Mouse (Mus musculus) cerebral cortex, adult 2 months (tissue): ENCODE data around the gene Mapk1ip1.

ENCODE experiments used
- WGBS: fragments of 180-500 bp; shearing (Covaris S2); methylation state at CpG from one replicate; pipeline ENCODE4 v1.1.7; 2018; 5-methylcytosine and 5-hydroxymethylcytosine counted together

The Mapk1ip1 gene

DNA sequence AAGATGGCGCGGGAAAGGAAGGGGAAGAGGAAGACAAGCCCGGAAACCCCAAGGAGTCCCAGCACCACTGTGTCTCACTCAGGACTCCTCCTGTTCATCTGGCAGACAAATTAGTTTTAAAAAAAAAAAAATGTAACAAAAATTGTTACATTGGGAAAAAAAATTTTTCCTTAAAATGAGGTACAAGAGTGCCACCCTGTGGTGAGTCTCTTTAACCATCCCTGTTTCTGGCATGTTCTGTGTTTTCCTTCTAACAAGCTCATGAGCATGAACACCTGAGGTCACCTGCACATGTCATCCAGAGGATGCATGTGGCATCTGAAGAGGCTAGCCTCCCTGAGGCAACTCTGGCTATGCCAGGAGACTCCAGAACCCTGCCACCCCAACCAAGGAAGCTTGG lies 11.0 kb downstream of the Mapk1ip1 start:
- 60% methylated on average over 3 of the region's 3 CpGs for WGBS

DNA sequence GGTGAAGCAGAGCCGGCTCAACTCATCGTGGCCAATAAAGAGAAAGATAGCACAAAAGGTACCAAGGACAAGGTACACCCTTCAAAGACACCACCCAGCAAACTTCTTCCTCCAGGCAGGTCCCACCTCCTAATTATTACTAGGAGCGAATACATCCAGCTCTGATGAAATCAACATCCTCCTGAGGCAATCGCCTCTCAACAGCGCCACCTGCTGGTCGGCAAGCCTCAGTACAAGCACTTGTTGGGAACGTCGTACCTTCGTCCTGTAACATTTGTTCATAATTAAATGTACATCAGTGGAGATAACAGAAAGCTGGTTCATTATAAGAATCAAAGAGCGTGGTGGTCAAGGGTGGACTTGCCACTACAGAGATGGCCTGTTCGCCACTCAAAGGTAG lies 18.3 kb downstream of the Mapk1ip1 start:
- 18% methylated on average over 11 of the region's 11 CpGs for WGBS

- 84% methylated on average over 19 of the region's 19 CpGs for WGBS
Observed at GRCm38 (mm10) chr7:138824995-138825756, 20.9 kb downstream of the Mapk1ip1 start.

DNA sequence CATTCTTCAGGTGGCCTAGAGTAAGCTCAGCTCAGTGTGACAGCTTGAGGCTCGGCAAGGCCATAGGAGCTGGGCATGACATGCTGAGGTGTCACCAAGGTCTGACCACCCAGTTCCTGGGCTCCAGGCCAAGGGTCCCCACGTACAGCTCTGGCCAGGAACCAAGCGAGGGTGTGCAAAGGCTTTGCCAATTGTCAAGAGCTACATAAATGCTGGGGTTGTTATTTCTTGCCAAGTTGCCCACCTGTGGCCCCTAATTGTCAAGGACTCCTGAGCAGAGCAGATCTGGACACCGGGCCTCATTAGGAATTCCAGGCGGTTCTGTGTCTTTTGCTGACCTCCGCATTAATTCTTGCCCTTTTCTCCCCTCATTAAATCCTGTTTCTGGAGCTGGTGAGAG lies 21.6 kb downstream of the Mapk1ip1 start:
- WGBS: 67% methylated on average over 6 of the region's 6 CpGs

- WGBS: 72% methylated on average over 4 of the region's 4 CpGs
Observed at GRCm38 (mm10) chr7:138818314-138818713, 27.8 kb downstream of the Mapk1ip1 start.

GRCm38 (mm10) chr7:138813213-138813875 lies 32.7 kb downstream of the Mapk1ip1 start:
- 73% methylated on average over 11 of the region's 11 CpGs for WGBS

DNA sequence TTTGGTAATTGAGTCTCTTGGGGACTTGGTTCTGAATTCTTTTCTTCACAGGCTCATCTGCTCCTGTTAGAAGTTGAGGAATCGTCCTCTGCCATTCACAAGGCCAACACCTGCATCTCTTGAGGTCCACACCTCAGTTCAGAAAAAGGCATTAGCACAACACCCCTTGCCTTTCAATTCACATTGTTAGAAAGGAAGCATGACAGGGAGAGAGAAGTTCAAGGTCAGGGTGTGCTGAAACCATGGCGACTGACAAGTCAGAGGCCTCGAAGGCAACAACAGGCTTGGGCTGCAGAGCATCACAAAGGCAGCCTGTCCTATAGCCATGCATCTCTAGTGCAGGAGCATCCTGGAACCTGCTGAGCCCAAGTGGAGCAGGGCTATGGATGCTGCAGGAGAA lies 38.9 kb downstream of the Mapk1ip1 start:
- 92% methylated on average over 3 of the region's 3 CpGs for WGBS

- 60% methylated on average over 4 of the region's 4 CpGs for WGBS
Observed at GRCm38 (mm10) chr7:138803386-138803785, 42.7 kb downstream of the Mapk1ip1 start.

- WGBS: 43% methylated on average over 5 of the region's 5 CpGs
Observed at GRCm38 (mm10) chr7:138788109-138788508, 58.0 kb downstream of the Mapk1ip1 start.
